Mouse (Mus musculus) CH12.LX (cell line): Measurements from ENCODE around the gene Gm8439. TPM values are rescaled to one million over a fixed set of nuclear protein-coding genes. Genes with fewer than 3 reads are reported as not detected.

Source experiments
- DNase-seq: peaks from one replicate; pipeline ENCODE4 v3.0.0-alpha.2; 2013; ENCODE audit errors: extremely low read depth
- H3K27ac ChIP-seq: 2 replicates; pipeline ENCODE4 v1.5.1; 2012; ENCODE audit warnings: low read depth, mild to moderate bottlenecking, control low read depth, moderate library complexity; ENCODE audit not compliant: insufficient read depth
- H3K27me3 ChIP-seq: replicated peaks from 2 replicates; pipeline ENCODE3; 2012; ENCODE audit warnings: inconsistent platforms
- H3K36me3 ChIP-seq, 2 experiments: replicated peaks in 1 of 2; 2 replicates each; pipeline versions ENCODE3 to v1.6.1; 2012; ENCODE audit warnings: inconsistent platforms in 1 of 2, low read length in 1 of 2, mild to moderate bottlenecking in 1 of 2, mixed read lengths in 1 of 2, moderate library complexity in 1 of 2; ENCODE audit not compliant: control insufficient read depth in 1 of 2, insufficient read depth in 1 of 2
- H3K4me1 ChIP-seq, 2 experiments: 2 replicates each; pipeline ENCODE4 v1.6.1; 2012; ENCODE audit warnings: inconsistent platforms in 1 of 2, moderate library complexity in 1 of 2; ENCODE audit not compliant: insufficient read depth in 2 of 2, control insufficient read depth in 1 of 2
- H3K4me2 ChIP-seq: 2 replicates; pipeline ENCODE4 v1.6.1; 2012; ENCODE audit warnings: low read depth, mild to moderate bottlenecking, control low read depth; ENCODE audit not compliant: poor library complexity, insufficient read depth, severe bottlenecking
- H3K4me3 ChIP-seq, 3 experiments: fragments of 150-350 bp in 1 of 3; sonication (generic) in 1 of 3; replicated peaks in 1 of 3; 2 replicates each; pipeline versions ENCODE3 to v1.5.1; 2011 to 2012; ENCODE audit warnings: low read depth in 2 of 3, low read length in 2 of 3, mild to moderate bottlenecking in 2 of 3, moderate library complexity in 2 of 3, control low read depth in 1 of 3, improper control_type of control experiment in 1 of 3, inconsistent platforms in 1 of 3, mixed read lengths in 1 of 3; ENCODE audit not compliant: poor library complexity in 1 of 3
- H3K79me2 ChIP-seq: replicated peaks from 2 replicates; pipeline ENCODE4 v1.6.1; 2012; ENCODE audit warnings: mild to moderate bottlenecking, moderate library complexity; ENCODE audit not compliant: control insufficient read depth, poor library complexity, insufficient read depth, severe bottlenecking; ENCODE audit errors: extremely low read depth
- H3K9ac ChIP-seq: 2 replicates; pipeline ENCODE4 v1.6.1; 2012; ENCODE audit warnings: low read depth, mild to moderate bottlenecking, control low read depth, moderate library complexity; ENCODE audit not compliant: insufficient read depth
- H3K9me3 ChIP-seq: replicated peaks from 2 replicates; pipeline ENCODE3; 2012; ENCODE audit warnings: low read length, inconsistent platforms, mixed read lengths
- CHD1 ChIP-seq: IDR thresholded peaks from 2 replicates; pipeline ENCODE4 v1.6.1; 2012; ENCODE audit warnings: low read depth, low read length, improper control_type of control experiment, inconsistent platforms
- CHD2 ChIP-seq: IDR thresholded peaks from 2 replicates; pipeline ENCODE4 v1.6.1; 2011; ENCODE audit warnings: low read length, improper control_type of control experiment
- E2F4 ChIP-seq: IDR thresholded peaks from 2 replicates; pipeline ENCODE4 v1.6.1; 2011; ENCODE audit warnings: low read depth, low read length, improper control_type of control experiment; ENCODE audit not compliant: insufficient replicate concordance
- ELF1 ChIP-seq: IDR thresholded peaks from 2 replicates; pipeline ENCODE4 v1.6.1; 2014; ENCODE audit warnings: low read depth, mild to moderate bottlenecking, inconsistent platforms, low read length, improper control_type of control experiment
- ETS1 ChIP-seq: conservative IDR thresholded peaks from 2 replicates; pipeline ENCODE4 v1.6.1; 2012; ENCODE audit warnings: low read depth, mild to moderate bottlenecking, inconsistent platforms, low read length, improper control_type of control experiment, moderate library complexity
- GABPA ChIP-seq: IDR thresholded peaks from 2 replicates; pipeline ENCODE4 v1.6.1; 2012; ENCODE audit warnings: low read depth, low read length, improper control_type of control experiment, inconsistent platforms; ENCODE audit not compliant: insufficient replicate concordance
- MAFK ChIP-seq: IDR thresholded peaks from 2 replicates; pipeline ENCODE4 v1.6.1; 2011; ENCODE audit warnings: low read length, improper control_type of control experiment; ENCODE audit not compliant: insufficient replicate concordance
- MXI1 ChIP-seq: IDR thresholded peaks from 2 replicates; pipeline ENCODE4 v1.6.1; 2011; ENCODE audit warnings: mild to moderate bottlenecking, low read depth, low read length, improper control_type of control experiment
- MYC ChIP-seq: IDR thresholded peaks from 2 replicates; pipeline ENCODE4 v1.6.1; 2011; ENCODE audit warnings: low read depth, mild to moderate bottlenecking, improper control_type of control experiment, low read length
- NRF1 ChIP-seq: IDR thresholded peaks from 2 replicates; pipeline ENCODE4 v1.6.1; 2014; ENCODE audit warnings: low read depth, mild to moderate bottlenecking, inconsistent platforms, low read length, improper control_type of control experiment, moderate library complexity
- POLR2AphosphoS2 ChIP-seq: IDR thresholded peaks from 2 replicates; pipeline ENCODE4 v1.6.1; 2011; ENCODE audit warnings: low read depth, low read length, improper control_type of control experiment
- RAD21 ChIP-seq: IDR thresholded peaks from 2 replicates; pipeline ENCODE4 v1.6.1; 2011; ENCODE audit warnings: low read depth, mild to moderate bottlenecking, low read length, improper control_type of control experiment, moderate library complexity
- RCOR1 ChIP-seq: conservative IDR thresholded peaks from 2 replicates; pipeline ENCODE4 v1.6.1; 2012; ENCODE audit warnings: low read depth, mild to moderate bottlenecking, inconsistent platforms, low read length, improper control_type of control experiment
- UBTF ChIP-seq: IDR thresholded peaks from 2 replicates; pipeline ENCODE4 v1.6.1; 2012; ENCODE audit warnings: low read depth, mild to moderate bottlenecking, inconsistent platforms, low read length, improper control_type of control experiment, moderate library complexity
- ZNF384 ChIP-seq: IDR thresholded peaks from 2 replicates; pipeline ENCODE4 v1.6.1; 2012; ENCODE audit warnings: low read depth, low read length, improper control_type of control experiment, inconsistent platforms
- dilution Hi-C: fragments of 300-500 bp; cut with MboI; formaldehyde crosslinking; loops from 2 replicates; pipeline ENCODE4 v1.14.3; 2020; ENCODE audit warnings: low sequenced_read_pairs; ENCODE audit not compliant: extremely low pct_unique_long_range_greater_than_20kb, extremely low pct_ligation_motif_present
- in situ Hi-C: fragments of 300-500 bp; cut with MboI; formaldehyde crosslinking; loops from 3 replicates; pipeline ENCODE4 v1.14.3; 2019; ENCODE audit warnings: low sequenced_read_pairs, low pct_ligation_motif_present, low pct_unique_long_range_greater_than_20kb, mixed read lengths
- polyA plus RNA-seq: library from polyadenylated mRNA; unstranded; fragments of >175 nt; gene quantifications from 2 replicates; pipeline ENCODE4 v1.2.1, GENCODE M21; 2012; ENCODE audit warnings: low read depth; ENCODE audit not compliant: insufficient read length
- total RNA-seq, 2 experiments: library from RNA; depleted of rRNA; stranded (reverse); fragments of 300-350 nt in 1 of 2; fragments of >200 nt in 1 of 2; gene quantifications; 2 replicates each; pipeline ENCODE4 v1.2.3; 2012 to 2014

Gene Gm8439
- total and polyA plus RNA-seq, 3 experiments: not detected

GRCm38 (mm10) chr4:120650208-120650592, 61.7 kb downstream of the Gm8439 start:
- Histone ChIP-seq H3K79me2 (no peaks in the 10 kb centered on the region), H3K4me1 (no peaks in the 10 kb centered on the region), H3K36me3 (no peaks in the 10 kb centered on the region), H3K4me3 (no peak overlapping the region), H3K4me2 (no peak overlapping the region), H3K9ac (no peak overlapping the region), H3K9me3 (no peaks in the 10 kb centered on the region), H3K27ac (no peak overlapping the region), H3K27me3 (peaks cover 6% of the 10 kb centered on the region)
- in situ Hi-C loops (no loop called here), dilution Hi-C loops (no loop called here)
- no peak for DNase-seq
- TF ChIP-seq MAFK (no peak), RCOR1 (no peak), POLR2AphosphoS2 (no peak), UBTF (no peak), E2F4 (no peak), CHD1 (no peak), ELF1 (no peak), CHD2 (no peak)

- no peak for DNase-seq
- no peaks in the 10 kb centered on the region for H3K36me3 ChIP-seq
- H3K9me3 ChIP-seq: peaks cover 8% of the 10 kb centered on the region
- H3K27ac ChIP-seq: no peak overlapping the region
- no peak overlapping the region for H3K9ac ChIP-seq
- H3K4me1 ChIP-seq: no peaks in the 10 kb centered on the region
- no peak overlapping the region for H3K4me3 ChIP-seq
- dilution Hi-C loops (no loop called here), in situ Hi-C loops (no loop called here)
- peaks cover 6% of the 10 kb centered on the region for H3K27me3 ChIP-seq
- H3K79me2 ChIP-seq: no peaks in the 10 kb centered on the region
- H3K4me2 ChIP-seq: no peak overlapping the region
- no peak for TF ChIP-seq E2F4
- no peak for TF ChIP-seq MYC
- TF ChIP-seq MXI1: no peak
- no peak for TF ChIP-seq NRF1
- TF ChIP-seq RAD21: no peak
- no peak for TF ChIP-seq GABPA
- TF ChIP-seq ZNF384: no peak
- no peak for TF ChIP-seq ETS1
These were observed 67.4 kb downstream of the Gm8439 start for GRCm38 (mm10) chr4:120655898-120656297.

Other genes starting within 250 kb of the Gm8439 start
- gene Scmh1, start 183.5 kb upstream of the Gm8439 start, total RNA-seq (2012; rRNA removed): 3.5 and 3.8 TPM in 2 replicates
- gene Scmh1, start 183.5 kb upstream of the Gm8439 start, total RNA-seq (2014; rRNA removed): 1.6 and 3.2 TPM in 2 replicates
- 19.2 and 24.0 TPM in 2 replicates for gene Scmh1, start 183.5 kb upstream of the Gm8439 start, polyA plus RNA-seq
- gene Slfnl1, start 56.5 kb upstream of the Gm8439 start, total RNA-seq (2012; rRNA removed): 0.17 TPM in 1 of 2 replicates, not detected in the other
- gene Slfnl1, start 56.5 kb upstream of the Gm8439 start, total RNA-seq (2014; rRNA removed): not detected in 2 replicates
- not detected in 2 replicates for gene Slfnl1, start 56.5 kb upstream of the Gm8439 start, polyA plus RNA-seq
- 93.2 and 114 TPM in 2 replicates for gene Ctps, start 18.5 kb upstream of the Gm8439 start, total RNA-seq (2012; rRNA removed)
- gene Ctps, start 18.5 kb upstream of the Gm8439 start, total RNA-seq (2014; rRNA removed): 179 and 187 TPM in 2 replicates
- 140 and 148 TPM in 2 replicates for gene Ctps, start 18.5 kb upstream of the Gm8439 start, polyA plus RNA-seq
- gene Cited4, start 77.8 kb downstream of the Gm8439 start, total RNA-seq (2012; rRNA removed): 0.08 and 0.25 TPM in 2 replicates
- 0.36 and 0.45 TPM in 2 replicates for gene Cited4, start 77.8 kb downstream of the Gm8439 start, total RNA-seq (2014; rRNA removed)
- gene Cited4, start 77.8 kb downstream of the Gm8439 start, polyA plus RNA-seq: not detected in 2 replicates
- gene Kcnq4, start 159.9 kb downstream of the Gm8439 start, total RNA-seq (2012; rRNA removed): 0.04 and 0.08 TPM in 2 replicates
- gene Kcnq4, start 159.9 kb downstream of the Gm8439 start, total RNA-seq (2014; rRNA removed): not detected in 2 replicates
- 0.10 TPM in 1 of 2 replicates, not detected in the other for gene Kcnq4, start 159.9 kb downstream of the Gm8439 start, polyA plus RNA-seq
- 33.6 and 39.9 TPM in 2 replicates for gene Nfyc, start 242.8 kb downstream of the Gm8439 start, total RNA-seq (2012; rRNA removed)
- 36.7 and 41.0 TPM in 2 replicates for gene Nfyc, start 242.8 kb downstream of the Gm8439 start, total RNA-seq (2014; rRNA removed)
- 44.4 and 51.1 TPM in 2 replicates for gene Nfyc, start 242.8 kb downstream of the Gm8439 start, polyA plus RNA-seq